Mouse (Mus musculus) lung, embryonic 14.5 days (tissue): ENCODE measurements around the gene Neb. TPM values are rescaled to one million over a fixed set of nuclear protein-coding genes. Genes with fewer than 3 reads are reported as not detected.

ENCODE experiments used
- ATAC-seq: fragments of 200-750 bp; cut with Nextera tagmentation; 2 replicates; pipeline ENCODE4 v1.8.0; 2017; ENCODE audit warnings: mild to moderate bottlenecking, moderate TSS enrichment, moderate library complexity; ENCODE audit not compliant: insufficient read depth
- DNase-seq: peaks from one replicate; pipeline ENCODE4 v3.0.0-alpha.2; 2015
- H3K27ac ChIP-seq: fragments of 300-500 bp; sonication (generic); 2 replicates; pipeline ENCODE4 v1.5.1; 2014; ENCODE audit warnings: low read depth, mild to moderate bottlenecking, moderate library complexity
- H3K27me3 ChIP-seq: fragments of 300-500 bp; sonication (generic); 2 replicates; pipeline ENCODE4 v1.6.1; 2014; ENCODE audit warnings: low read length, control low read depth; ENCODE audit not compliant: insufficient read depth
- H3K36me3 ChIP-seq: fragments of 300-500 bp; sonication (generic); 2 replicates; pipeline ENCODE4 v1.6.1; 2014; ENCODE audit warnings: control low read depth; ENCODE audit not compliant: insufficient read depth
- H3K4me1 ChIP-seq: fragments of 300-500 bp; sonication (generic); 2 replicates; pipeline ENCODE4 v1.6.1; 2014; ENCODE audit warnings: antibody characterized with exemption, control low read depth; ENCODE audit not compliant: insufficient read depth
- H3K4me2 ChIP-seq: fragments of 300-500 bp; sonication (generic); 2 replicates; pipeline ENCODE4 v1.6.1; 2014; ENCODE audit warnings: mild to moderate bottlenecking
- H3K4me3 ChIP-seq: fragments of 300-500 bp; sonication (generic); 2 replicates; pipeline ENCODE4 v1.5.1; 2014; ENCODE audit warnings: low read depth, low read length
- H3K9ac ChIP-seq: fragments of 300-500 bp; sonication (generic); 2 replicates; pipeline ENCODE4 v1.6.1; 2014
- H3K9me3 ChIP-seq: fragments of 300-500 bp; sonication (generic); 2 replicates; pipeline ENCODE4 v1.6.1; 2016; ENCODE audit warnings: low read depth, low read length, control low read depth
- CTCF ChIP-seq: IDR thresholded peaks from 2 replicates; pipeline ENCODE4 v1.5.1; 2016; ENCODE audit warnings: antibody characterized with exemption, low read depth
- WGBS: fragments of 180-500 bp; shearing (Covaris S2); extraction: QIAGEN DNeasy Blood & Tissue Kit; methylation state at CpG from one replicate; pipeline ENCODE4 v1.1.7; 2014; 5-methylcytosine and 5-hydroxymethylcytosine counted together
- polyA plus RNA-seq: library from polyadenylated mRNA; unstranded; fragments of >200 nt; fragmentation: Nextera tagmentation; extraction: Ambion mirVana; gene quantifications from 2 replicates; pipeline ENCODE4 v1.2.1, GENCODE M21; 2014

Neb gene
- polyA plus RNA-seq, 1 experiment from 2014 or later: 0.59 TPM

GRCm38 (mm10) chr2:52394529-52394928, 16.3 kb upstream of the Neb start:
- TF ChIP-seq CTCF: no peak
- DNase-seq: no peak
- H3K4me3 ChIP-seq: no peak overlapping the region
- peaks cover 6% of the 10 kb centered on the region for H3K36me3 ChIP-seq
- no peaks in the 10 kb centered on the region for H3K27me3 ChIP-seq
- H3K4me2 ChIP-seq: no peak overlapping the region
- ATAC-seq: no peak
- no peak overlapping the region for H3K9ac ChIP-seq
- H3K9me3 ChIP-seq: no peaks in the 10 kb centered on the region
- WGBS: 79% methylated on average over 5 of the region's 5 CpGs
- H3K4me1 ChIP-seq: no peaks in the 10 kb centered on the region
- H3K27ac ChIP-seq: no peak overlapping the region

- Histone ChIP-seq H3K9me3 (no peaks in the 10 kb centered on the region), H3K9ac (no peak overlapping the region), H3K4me1 (no peaks in the 10 kb centered on the region), H3K4me3 (no peak overlapping the region), H3K4me2 (no peak overlapping the region), H3K27ac (no peak overlapping the region), H3K36me3 (no peaks in the 10 kb centered on the region), H3K27me3 (no peaks in the 10 kb centered on the region)
- 70% methylated on average over 2 of the region's 2 CpGs for WGBS
- TF ChIP-seq CTCF: no peak
- ATAC-seq (no peak), DNase-seq (no peak)
Measured at GRCm38 (mm10) chr2:52390415-52390975, 12.2 kb upstream of the Neb start.

- DNase-seq (no peak), ATAC-seq (no peak)
- WGBS: 70% methylated on average over 3 of the region's 3 CpGs
- TF ChIP-seq CTCF: no peak
- H3K27me3 ChIP-seq: no peaks in the 10 kb centered on the region
- H3K4me3 ChIP-seq: no peak overlapping the region
- no peaks in the 10 kb centered on the region for H3K9me3 ChIP-seq
- no peak overlapping the region for H3K4me2 ChIP-seq
- H3K4me1 ChIP-seq: no peaks in the 10 kb centered on the region
- no peak overlapping the region for H3K9ac ChIP-seq
- H3K27ac ChIP-seq: no peak overlapping the region
- H3K36me3 ChIP-seq: no peaks in the 10 kb centered on the region
Measured at GRCm38 (mm10) chr2:52389975-52390374, 11.7 kb upstream of the Neb start.

GRCm38 (mm10) chr2:52386451-52386850, 8.2 kb upstream of the Neb start:
- Histone ChIP-seq H3K27me3 (no peaks in the 10 kb centered on the region), H3K27ac (0 out of 2 replicates have a peak overlapping the region, but pooled peaks have one; percentile 16), H3K9me3 (no peaks in the 10 kb centered on the region), H3K4me3 (no peak overlapping the region), H3K4me1 (no peaks in the 10 kb centered on the region), H3K9ac (no peak overlapping the region), H3K4me2 (no peak overlapping the region), H3K36me3 (no peaks in the 10 kb centered on the region)
- WGBS: 46% methylated on average over 6 of the region's 6 CpGs
- TF ChIP-seq CTCF: no peak
- ATAC-seq (no peak), DNase-seq (no peak)

- no peaks in the 10 kb centered on the region for H3K9me3 ChIP-seq
- no peak overlapping the region for H3K4me3 ChIP-seq
- peak; percentile 71 for DNase-seq
- H3K27me3 ChIP-seq: no peaks in the 10 kb centered on the region
- no peaks in the 10 kb centered on the region for H3K4me1 ChIP-seq
- TF ChIP-seq CTCF: no peak
- peak overlapping the region; percentile 39 for H3K4me2 ChIP-seq
- H3K9ac ChIP-seq: no peak overlapping the region
- peak; percentile 75; the same call in 1 of the 2 replicates for ATAC-seq
- 0 out of 2 replicates have a peak overlapping the region, but pooled peaks have one; percentile 16 for H3K27ac ChIP-seq
- 26% methylated on average over 7 of the region's 7 CpGs for WGBS
- no peaks in the 10 kb centered on the region for H3K36me3 ChIP-seq
Measured at GRCm38 (mm10) chr2:52386037-52386436, 7.8 kb upstream of the Neb start.

GRCm38 (mm10) chr2:52378848-52379261, 581 bp upstream of the Neb start:
- ATAC-seq: peak; percentile 78
- no peak overlapping the region; the same call in 1 of the 2 replicates for H3K4me2 ChIP-seq
- H3K4me1 ChIP-seq: no peaks in the 10 kb centered on the region
- H3K36me3 ChIP-seq: no peaks in the 10 kb centered on the region
- 55% methylated on average over 10 of the region's 10 CpGs for WGBS
- H3K9ac ChIP-seq: no peak overlapping the region
- peak; percentile 49 for DNase-seq
- no peak overlapping the region for H3K4me3 ChIP-seq
- no peak for TF ChIP-seq CTCF
- H3K9me3 ChIP-seq: no peaks in the 10 kb centered on the region
- H3K27ac ChIP-seq: no peak overlapping the region
- no peaks in the 10 kb centered on the region for H3K27me3 ChIP-seq

- Histone ChIP-seq H3K4me3 (no peak overlapping the region), H3K4me1 (no peaks in the 10 kb centered on the region), H3K9ac (no peak overlapping the region), H3K9me3 (no peaks in the 10 kb centered on the region), H3K27me3 (no peaks in the 10 kb centered on the region), H3K27ac (no peak overlapping the region), H3K4me2 (peak overlapping the region; percentile 4), H3K36me3 (no peaks in the 10 kb centered on the region)
- ATAC-seq (no peak), DNase-seq (no peak)
- 47% methylated on average over 13 of the region's 13 CpGs for WGBS
- no peak for TF ChIP-seq CTCF
Measured at GRCm38 (mm10) chr2:52377706-52378447, 397 bp downstream of the Neb start.
